Mouse (Mus musculus): ENCODE data around the gene Atxn7.

DNA sequence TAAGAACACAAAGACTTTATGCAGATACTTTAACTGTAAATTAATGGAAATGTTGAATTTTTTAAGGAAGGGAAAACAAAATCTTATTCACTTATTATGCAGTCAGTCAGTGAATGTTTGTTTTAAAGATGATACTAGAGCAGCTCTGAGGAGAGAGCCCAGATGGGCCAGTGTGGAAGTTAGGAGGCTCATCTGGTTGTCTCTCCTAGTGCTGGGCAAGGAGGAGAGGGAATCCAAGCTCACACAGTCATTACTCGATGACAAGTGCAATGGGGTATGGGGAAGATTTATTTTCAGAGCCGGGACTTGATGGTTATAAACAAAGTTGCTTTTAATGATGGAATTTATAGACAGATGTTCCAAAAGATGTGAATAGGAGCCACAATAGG, 143.7 kb downstream of the Atxn7 start:
- TF ChIP-seq CTCF (IDR thresholded peaks at IDR 0.05; ENCODE audit: low read depth): no peak
- TF ChIP-seq EP300 (IDR thresholded peaks at IDR 0.05; ENCODE audit: low read depth): no peak
